Mouse (Mus musculus) bone marrow, adult 2 months (tissue): Measurements from ENCODE around the gene Hmox2.

Experiments
- CTCF ChIP-seq: fragments of 200-500 bp; IDR thresholded peaks from 2 replicates; pipeline ENCODE4 v1.5.1; 2011; ENCODE audit warnings: low read length, control low read depth; ENCODE audit not compliant: control insufficient read depth, insufficient read depth
- POLR2A ChIP-seq: fragments of 200-500 bp; IDR thresholded peaks from 2 replicates; pipeline ENCODE4 v1.6.1; 2011; ENCODE audit warnings: low read depth, mild to moderate bottlenecking, control low read depth, low read length, borderline replicate concordance; ENCODE audit not compliant: control insufficient read depth

- TF ChIP-seq CTCF (no peak), POLR2A (no peak)
Observed at GRCm38 (mm10) chr16:4754045-4754444, 27.9 kb downstream of the Hmox2 start.
